Mouse (Mus musculus) naive thymus-derived CD4-positive, alpha-beta T cell, adult 2 months (primary cell): Measurements from ENCODE around the gene Tmem126a.

Experiments
- DNase-seq: peaks from one replicate; pipeline ENCODE4 v3.0.0-alpha.2; 2011; ENCODE audit warnings: low read depth

Tmem126a gene

GRCm38 (mm10) chr7:90456845-90457468 lies at the start of gene Tmem126a:
Tmem126a (minus strand) TSS chr7:90457229.
- peak; percentile 80 for DNase-seq

GRCm38 (mm10) chr7:90482607-90483006 lies 25.6 kb upstream of the Tmem126a start:
- DNase-seq, result no peak

- DNase-seq, result no peak
Measured at GRCm38 (mm10) chr7:90476313-90477245, 19.6 kb upstream of the Tmem126a start, which contains the start of gene Dlg2. Dlg2 (plus strand) TSS chr7:90476672.

GRCm38 (mm10) chr7:90475793-90476312 lies 18.8 kb upstream of the Tmem126a start, which contains the start of gene Tmem126b:
Tmem126b (minus strand) TSS chr7:90476001.
- peak; percentile 99 for DNase-seq

GRCm38 (mm10) chr7:90473511-90473910 lies 16.5 kb upstream of the Tmem126a start:
- DNase-seq, result peak; percentile 54

- no peak for DNase-seq
Measured at GRCm38 (mm10) chr7:90461441-90461840, 4.4 kb upstream of the Tmem126a start.

- DNase-seq, result peak; percentile 61
Measured at GRCm38 (mm10) chr7:90460930-90461329, 3.9 kb upstream of the Tmem126a start.

- no peak for DNase-seq
Measured at GRCm38 (mm10) chr7:90460330-90460729, 3.3 kb upstream of the Tmem126a start.

GRCm38 (mm10) chr7:90457517-90457916 lies 488 bp upstream of the Tmem126a start:
- no peak for DNase-seq

GRCm38 (mm10) chr7:90456149-90456844 lies 732 bp downstream of the Tmem126a start:
- peak; percentile 33 for DNase-seq

- peak; percentile 42 for DNase-seq
Measured at GRCm38 (mm10) chr7:90444206-90444605, 12.8 kb downstream of the Tmem126a start.

- peak; percentile 80 for DNase-seq
Measured at GRCm38 (mm10) chr7:90443101-90444091, 13.6 kb downstream of the Tmem126a start.

GRCm38 (mm10) chr7:90442518-90443080 lies 14.4 kb downstream of the Tmem126a start, which contains the start of gene Crebzf:
Crebzf (plus strand) TSS chr7:90442729.
- DNase-seq, result peak; percentile 98

GRCm38 (mm10) chr7:90442070-90442469 lies 15.0 kb downstream of the Tmem126a start:
- no peak for DNase-seq

- DNase-seq, result no peak
Measured at GRCm38 (mm10) chr7:90440044-90440443, 17.0 kb downstream of the Tmem126a start.

GRCm38 (mm10) chr7:90432221-90432620 lies 24.8 kb downstream of the Tmem126a start:
- no peak for DNase-seq

GRCm38 (mm10) chr7:90427006-90427405 lies 30.0 kb downstream of the Tmem126a start:
- DNase-seq, result no peak

- DNase-seq, result peak; percentile 57
Measured at GRCm38 (mm10) chr7:90426020-90427001, 30.7 kb downstream of the Tmem126a start, which contains the start of gene Ccdc89. Ccdc89 (plus strand) TSS chr7:90426577.

GRCm38 (mm10) chr7:90409934-90410333 lies 47.1 kb downstream of the Tmem126a start:
- peak; percentile 87 for DNase-seq
